Mouse (Mus musculus): ENCODE measurements around the gene Nmral1.

The Nmral1 gene

DNA sequence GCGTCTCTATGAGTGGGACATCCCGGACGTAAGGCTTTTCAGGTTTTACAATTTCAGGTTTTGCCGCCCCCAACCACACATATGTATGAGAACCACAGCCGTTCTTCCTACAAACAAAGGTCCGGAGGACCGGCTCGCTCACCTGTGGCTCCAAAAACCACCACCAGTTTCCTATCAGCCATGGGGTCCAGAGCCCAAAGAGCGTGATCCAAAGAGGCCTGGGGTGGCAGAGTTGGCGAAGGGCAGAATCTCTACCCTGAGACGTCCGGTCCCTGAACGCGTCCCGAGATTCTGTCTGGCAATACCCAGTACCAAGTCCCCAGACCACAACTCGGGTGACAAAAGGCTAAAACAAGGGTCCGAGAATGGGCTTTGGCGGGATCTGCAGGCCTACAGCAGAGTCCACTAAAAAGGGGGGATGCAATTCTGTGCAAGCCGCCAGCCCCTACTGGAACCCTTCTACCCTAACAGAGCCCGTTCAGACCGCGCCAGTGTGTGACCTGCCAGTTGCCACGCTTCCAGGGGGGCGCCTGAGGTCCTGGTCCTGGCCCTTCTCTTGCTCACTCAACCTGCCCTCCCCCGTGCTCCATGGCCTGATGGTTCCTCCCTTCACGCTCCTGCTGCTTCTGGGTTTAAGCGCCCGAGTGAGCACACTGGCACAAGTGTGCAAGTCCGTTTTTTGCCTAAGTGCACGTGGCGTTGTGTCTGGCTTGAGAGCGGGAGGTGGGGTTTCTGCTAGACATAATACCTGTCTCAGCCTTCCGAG lies at the start of gene Nmral1:
Gene Nmral1 (minus strand): TSS at position 604 of the 766 bp plus-strand sequence.
- DNase-seq (ENCODE audit: low read depth, low spot score) = peak; percentile 71

DNA sequence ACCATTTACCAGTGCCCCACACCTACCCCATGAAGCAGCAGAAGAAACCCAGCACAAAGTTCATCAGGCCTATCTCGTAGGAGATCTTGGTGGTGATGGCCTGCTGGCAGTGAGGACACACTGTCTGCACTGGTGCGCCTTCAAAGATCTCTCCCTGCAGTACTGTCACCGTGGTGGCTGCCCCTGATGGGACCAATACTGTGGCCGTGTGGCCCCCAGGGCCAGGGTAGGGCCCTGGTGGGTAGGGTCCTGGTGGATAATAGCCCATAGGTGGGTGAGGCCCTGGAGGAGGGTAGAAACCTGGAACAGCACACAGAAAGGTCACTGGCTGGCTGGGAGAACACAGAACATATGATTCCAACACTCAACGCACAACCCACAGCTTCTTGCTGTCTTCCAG lies 49.6 kb upstream of the Nmral1 start:
- no peak for DNase-seq (ENCODE audit: low read depth, low spot score)

DNA sequence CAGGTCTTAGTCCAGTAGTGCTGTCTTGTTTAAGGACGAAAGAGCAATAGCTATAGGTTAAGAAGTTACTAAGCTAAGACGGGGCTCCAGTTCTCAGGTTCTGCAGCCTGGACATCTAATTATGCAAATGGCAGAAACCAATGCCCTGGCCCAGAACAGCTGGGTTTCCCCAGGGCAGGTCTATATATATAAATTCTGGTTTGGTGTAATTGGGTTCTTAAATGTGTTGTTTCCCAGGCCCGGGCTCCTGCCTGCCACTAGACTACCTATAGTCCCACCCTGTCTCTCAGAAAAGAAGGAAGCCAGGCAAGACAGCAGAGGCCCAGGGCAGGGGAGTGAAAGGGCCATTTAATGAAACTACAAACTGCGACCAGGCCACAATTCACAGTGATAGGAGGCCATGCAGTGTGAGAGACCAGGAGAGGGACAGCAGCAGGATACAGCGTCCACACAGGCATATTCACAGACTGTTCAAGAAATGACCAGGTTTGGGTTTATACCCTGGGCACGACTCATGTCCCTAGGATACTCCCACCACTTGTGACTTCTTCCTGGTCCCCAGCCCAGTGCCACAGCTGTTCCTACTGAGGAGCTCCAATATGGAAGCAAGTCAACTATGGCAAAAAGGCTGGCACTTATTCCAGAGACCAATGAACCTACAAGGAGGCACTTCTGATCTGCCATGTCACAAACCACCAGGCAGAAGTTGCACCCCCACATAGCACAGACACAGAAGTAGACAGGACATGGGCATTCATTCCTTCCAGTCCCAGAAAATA lies 48.0 kb upstream of the Nmral1 start:
- DNase-seq (ENCODE audit: low read depth, low spot score) = no peak

DNA sequence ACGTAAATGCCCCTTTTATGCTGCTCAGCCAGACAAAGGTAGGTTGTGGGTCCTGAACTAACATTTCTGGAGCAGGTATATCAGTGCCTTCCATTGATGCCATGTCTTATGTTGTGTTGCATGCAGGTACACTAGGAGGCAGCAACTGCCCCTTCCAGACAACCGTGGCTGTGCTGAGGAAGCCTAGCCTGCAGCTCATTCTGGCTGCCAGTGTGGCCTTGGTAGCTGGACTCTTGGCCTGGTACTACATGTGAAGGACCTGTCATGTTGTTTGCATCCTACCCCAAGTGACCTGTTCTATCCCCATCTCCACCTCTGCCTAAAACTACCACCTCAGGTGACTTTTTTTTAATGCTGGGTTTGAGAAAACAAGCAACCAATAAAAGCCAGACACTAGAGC lies 46.7 kb upstream of the Nmral1 start:
- no peak for DNase-seq (ENCODE audit: low read depth, low spot score)

DNA sequence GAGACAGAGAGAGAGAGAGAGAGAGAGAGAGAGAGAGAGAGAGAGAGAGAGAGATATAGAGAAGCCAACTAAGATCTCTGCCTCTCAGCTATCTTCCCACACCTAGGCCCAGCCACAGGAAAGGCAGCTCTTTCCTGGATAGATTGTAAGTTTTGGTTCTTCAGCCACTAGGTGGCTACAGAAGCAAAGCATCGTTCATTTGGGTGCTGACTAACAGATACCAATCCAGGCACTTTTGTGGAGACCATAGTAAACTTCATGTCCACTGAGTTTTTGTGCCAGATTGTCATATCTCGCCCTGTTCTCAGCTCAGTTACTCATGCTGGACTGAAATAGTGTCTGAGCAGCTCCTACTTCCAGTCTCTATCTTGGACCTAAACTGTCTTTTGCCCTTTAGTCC lies 44.1 kb upstream of the Nmral1 start:
- peak; percentile 14 for DNase-seq (ENCODE audit: low read depth, low spot score)

DNA sequence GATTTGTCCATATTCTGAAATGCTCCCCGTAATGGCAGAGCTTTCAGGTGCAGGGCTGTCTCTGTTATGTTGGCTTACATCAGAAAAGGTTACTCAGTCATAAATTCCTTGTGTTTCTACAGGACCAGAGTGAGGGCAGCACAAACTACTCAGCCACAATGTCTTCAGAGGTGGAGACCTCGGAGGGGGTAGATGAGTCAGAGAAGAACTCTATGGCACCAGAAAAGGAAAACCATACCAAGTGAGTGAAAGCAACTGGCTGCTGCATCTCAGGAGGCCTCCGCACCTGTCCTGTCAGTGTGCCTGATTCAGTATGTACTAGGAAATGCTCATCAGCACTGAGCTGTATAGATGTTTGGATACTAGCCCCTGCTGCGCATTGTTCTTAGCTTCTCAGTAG lies 43.3 kb upstream of the Nmral1 start:
- DNase-seq (ENCODE audit: low read depth, low spot score) = no peak

DNA sequence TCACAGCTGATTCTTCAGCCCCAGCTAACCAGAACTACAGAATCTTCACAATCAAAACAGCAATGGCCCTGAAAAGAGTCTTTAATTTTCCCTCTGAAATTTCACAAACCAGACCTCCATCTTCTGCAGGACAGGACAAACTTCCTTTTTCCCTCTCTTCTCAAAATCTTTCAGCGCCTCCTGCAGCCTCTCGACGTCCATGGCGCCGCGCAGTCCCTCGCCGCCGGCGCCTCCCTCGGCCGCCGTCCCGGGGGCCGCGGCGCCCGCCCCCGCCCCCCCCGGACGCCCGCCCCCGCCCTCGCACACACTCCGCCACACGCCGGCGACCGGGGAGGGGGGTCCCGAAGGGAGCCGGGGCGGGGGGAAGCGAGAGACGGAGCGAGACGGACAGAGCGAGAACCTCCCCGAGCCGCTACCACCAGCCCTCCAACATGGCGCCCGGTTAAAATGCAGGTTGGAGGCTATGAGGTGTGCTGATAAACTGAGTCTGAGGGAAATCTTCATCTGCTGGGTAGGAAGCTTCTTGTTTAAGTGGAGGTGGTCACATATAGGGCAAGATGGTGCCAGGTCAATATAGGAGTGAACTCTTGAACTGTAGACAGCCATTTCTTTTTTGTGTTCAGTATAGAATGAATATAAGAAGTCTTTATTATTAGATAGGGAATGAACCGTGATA lies 37.6 kb upstream of the Nmral1 start:
- peak; percentile 7 for DNase-seq (ENCODE audit: low read depth, low spot score)

DNA sequence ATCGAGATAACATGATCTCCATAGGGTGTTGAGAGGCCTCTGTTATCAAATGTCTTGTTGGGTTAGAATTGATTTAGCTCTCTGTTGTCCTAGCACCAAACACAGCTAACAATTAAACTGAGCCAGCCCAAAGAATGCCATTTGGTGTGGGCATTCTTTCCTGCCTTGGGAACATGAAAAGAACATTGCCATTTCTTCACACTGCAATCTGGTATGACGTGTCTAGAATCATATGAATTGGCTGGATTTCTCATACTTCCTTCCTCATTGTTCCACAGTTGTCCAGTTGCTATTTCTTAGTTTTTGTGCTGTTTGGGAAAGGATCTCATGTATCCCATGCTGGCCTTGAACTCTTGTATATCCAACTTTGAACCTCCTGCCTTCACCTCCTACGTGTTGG lies 34.9 kb upstream of the Nmral1 start:
- DNase-seq (ENCODE audit: low read depth, low spot score) = no peak

DNA sequence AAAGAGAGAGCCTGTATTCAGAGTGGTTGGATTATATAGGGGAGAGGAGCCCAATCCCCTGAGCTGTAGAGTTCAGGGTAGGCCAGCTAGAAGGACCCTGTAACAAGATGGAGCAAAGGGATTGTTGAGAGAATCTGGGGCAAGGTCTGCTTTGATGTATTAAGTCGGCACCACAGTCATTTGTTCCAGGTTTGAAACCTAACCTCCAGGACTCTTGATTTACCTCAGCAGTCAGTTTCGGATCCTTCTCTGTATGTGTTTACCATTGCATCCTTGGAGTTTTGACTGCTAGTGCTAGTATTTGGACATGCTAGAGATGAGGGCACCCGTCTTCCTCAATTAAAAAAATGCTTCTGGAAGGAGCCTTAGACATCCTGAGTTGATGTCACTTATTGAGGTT lies 33.0 kb upstream of the Nmral1 start:
- no peak for DNase-seq (ENCODE audit: low read depth, low spot score)

DNA sequence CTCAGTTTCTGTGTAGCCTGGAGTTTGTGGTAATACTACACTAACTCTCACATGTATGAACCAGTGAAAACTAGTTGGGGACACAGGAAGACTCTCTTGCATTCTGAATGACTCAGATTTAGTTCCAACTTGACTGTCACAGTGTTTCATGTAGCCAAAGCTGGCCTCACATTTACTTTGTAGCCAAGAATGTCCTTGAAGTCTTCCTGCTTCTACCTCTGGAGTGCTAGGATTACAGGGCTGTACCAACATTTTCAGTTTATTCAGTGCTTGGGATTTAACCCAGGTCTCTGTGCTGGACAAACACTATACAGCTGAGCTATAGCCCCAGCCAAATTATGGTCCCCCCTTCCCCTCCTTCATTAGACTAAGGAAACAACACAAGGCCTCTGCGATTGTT lies 23.0 kb upstream of the Nmral1 start:
- DNase-seq (ENCODE audit: low read depth, low spot score) = no peak

DNA sequence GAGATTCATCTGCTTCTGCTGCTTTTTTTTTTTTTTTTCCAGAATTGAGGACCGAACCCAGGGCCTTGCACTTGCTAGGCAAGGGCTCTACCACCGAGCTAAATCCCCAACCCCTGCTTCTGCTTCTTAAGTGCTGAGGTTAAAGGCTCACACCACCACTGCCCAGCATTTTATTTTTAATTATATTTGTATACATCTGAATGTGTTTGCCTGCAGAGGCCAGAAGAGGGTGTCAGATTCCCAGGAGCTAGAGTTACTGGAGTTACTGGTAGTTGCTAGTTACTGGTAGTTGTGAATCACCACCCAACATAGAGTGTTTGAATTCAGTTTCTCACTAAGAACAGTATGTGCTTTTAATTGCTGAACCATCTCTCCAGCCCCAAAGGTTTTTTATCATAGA lies 20.8 kb upstream of the Nmral1 start:
- DNase-seq (ENCODE audit: low read depth, low spot score) = no peak

DNA sequence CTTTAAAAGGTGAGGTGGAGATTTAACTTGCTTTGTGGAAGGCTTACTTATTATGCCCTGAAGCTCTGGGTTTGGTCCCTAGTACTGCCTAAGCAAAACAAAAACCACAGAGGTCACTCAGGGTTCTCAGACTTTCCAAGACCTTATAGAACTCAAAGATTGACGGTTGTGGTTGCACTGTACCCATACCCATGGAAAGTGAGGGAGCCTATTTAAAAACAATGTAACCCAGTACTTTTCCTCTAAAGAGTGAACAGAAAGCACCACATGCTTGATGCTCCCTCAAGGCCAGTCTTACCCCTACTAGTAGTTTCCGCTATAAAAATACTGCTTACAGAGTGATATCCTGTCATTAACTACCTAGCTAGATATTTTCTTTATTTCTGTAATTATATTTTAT lies 17.1 kb upstream of the Nmral1 start:
- no peak for DNase-seq (ENCODE audit: low read depth, low spot score)

DNA sequence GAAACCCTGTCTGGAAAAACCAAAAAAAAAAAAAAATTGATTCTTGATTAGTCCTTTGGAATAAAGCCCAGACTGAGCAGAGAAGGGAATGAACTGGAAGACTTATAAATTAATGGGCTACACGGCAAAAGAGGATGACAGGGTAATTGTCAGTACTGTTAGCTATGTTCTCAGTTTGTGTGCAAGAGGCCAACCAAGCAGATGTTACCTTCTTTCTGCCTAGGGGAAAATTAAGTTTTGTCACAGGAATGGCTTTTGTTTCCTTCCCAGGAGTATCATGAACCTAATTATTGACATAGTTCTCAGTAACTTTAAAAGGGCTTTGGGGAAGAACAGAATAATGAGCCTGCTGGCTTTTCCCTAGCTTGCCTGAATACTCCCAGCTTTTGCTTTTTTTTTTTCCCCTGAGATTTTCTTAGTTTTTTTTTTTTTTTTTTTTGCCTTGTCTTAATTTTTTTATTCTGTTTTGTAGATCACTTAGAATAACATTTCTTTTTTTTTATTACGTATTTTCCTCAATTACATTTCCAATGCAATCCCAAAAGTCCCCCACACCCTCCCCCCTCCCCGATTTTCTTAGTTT lies 11.7 kb upstream of the Nmral1 start:
- DNase-seq (ENCODE audit: low read depth, low spot score) = no peak

DNA sequence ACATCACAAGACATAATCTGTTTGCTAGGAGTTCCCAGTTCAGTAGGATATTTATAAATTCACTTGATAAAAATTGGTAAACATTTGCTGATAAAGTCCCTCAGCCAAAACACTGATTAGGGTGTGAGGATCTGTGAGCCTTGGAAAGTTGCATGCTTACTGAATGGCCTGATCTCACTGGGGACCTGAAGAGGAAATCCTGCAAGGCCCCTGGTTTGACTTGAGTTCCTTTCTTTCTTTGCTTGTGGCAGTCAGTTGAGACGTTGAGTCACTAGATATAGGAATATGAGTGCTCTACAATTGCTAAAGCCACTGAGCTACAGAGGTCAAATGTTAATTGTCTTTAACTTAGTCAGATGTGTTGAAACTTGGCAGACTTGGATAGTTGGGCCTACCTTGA lies 8.8 kb upstream of the Nmral1 start:
- no peak for DNase-seq (ENCODE audit: low read depth, low spot score)

DNA sequence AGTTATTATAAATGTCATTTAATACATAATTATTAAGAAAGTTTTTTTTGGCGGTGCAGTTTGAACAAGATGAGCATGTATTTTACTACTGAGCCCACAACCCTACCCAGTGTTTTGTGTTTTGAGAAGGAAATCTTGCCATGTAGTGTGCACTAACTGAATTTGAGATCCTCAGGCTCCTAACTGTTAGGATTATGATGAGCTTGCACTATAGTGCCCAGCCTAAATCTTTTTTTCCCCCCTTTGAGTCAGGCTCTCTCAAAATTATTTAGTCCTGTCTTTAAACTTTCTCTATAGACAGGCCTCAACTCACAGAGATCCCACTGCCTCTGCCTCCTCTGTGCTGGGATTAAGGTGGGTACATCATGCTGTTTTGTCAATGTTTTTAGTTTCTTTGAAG lies 8.4 kb upstream of the Nmral1 start:
- DNase-seq (ENCODE audit: low read depth, low spot score) = no peak

DNA sequence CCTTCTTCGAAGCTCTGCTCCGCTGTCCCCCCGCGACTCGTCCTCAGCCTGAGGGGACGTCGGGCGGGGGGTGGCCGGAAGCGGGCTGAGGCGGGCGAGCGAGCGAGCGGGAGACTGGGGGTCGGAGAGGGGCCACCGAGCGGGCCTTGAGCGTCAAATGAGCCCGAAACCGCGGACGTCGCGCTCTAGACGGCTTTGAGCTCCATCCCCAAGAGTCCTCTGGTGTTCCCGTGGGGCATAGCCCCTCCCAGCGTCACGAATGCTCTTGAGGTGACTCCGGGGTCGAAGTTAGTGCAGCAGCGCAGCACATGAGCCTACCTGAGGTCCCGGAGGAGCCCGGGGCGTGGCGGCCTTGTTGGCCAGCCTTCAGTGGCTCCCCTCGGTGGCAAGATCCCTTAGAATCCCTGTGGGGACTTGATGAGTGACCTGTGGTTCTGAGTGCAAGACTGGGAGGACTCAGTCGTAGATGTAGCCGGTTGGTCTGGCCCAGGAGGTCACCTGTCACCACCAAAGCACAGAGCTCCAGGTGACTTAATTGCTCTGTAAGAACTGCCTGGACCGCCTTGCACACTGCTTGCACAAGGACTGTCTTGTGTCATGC lies 7.5 kb upstream of the Nmral1 start:
- no peak for DNase-seq (ENCODE audit: low read depth, low spot score)

DNA sequence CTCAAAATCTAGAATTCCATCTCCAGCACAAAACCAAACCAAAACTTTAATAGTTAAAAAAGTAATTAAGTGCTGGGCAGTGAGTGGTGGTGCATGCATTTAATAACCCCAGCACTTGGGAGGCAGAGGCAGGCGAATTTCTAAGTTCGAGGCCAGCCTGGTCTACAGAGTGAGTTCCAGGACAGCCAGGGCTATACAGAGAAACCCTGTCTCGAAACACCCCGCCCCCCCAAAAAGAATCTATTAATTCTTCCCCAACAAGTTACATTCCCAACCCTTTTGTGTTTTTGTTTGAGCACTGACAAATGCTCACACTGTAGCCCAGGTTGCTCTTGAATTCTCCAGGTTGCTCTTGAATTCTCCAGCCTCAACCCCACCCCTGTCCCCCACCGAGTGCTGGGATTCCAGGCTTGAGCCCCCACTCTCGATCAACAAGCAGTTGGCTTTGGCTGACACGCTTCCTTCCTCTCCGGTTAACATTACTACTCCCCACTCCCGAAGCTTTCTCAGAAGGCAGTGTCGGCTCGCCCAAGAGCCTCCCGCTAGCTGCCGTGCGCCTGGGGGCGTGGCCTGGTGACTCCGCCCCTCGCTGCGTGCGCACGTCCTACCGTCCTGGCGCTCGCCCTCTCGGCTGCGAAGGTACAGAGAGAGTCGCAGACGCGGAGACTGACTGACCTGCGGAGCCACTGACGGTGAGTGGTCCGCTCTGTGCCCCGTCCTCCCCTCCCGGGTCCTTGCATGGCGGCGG lies 6.8 kb upstream of the Nmral1 start, which contains the start of gene Hmox2:
Gene Hmox2 (plus strand): TSS at position 582 of the 748 bp plus-strand sequence.
- DNase-seq (ENCODE audit: low read depth, low spot score) = peak; percentile 89

DNA sequence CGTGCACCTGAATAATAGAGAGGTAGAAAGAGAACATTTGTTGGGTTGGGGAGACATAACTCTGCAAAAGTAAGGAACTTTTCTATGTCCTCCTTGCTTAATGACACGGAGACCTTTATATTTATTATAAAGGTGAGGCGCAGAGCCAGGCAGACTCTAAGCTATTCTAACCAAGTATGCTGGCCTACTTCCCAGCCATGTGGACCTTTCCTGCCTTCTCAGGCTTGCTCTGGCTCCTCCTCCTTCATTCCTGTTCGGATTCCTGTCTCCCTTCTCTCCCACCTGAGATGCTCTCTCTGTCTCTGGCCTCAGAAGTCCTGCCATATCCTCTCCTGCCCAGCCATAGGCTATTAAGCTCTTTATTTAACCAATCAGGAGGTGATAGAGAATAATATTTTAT lies 6.1 kb upstream of the Nmral1 start:
- no peak for DNase-seq (ENCODE audit: low read depth, low spot score)

DNA sequence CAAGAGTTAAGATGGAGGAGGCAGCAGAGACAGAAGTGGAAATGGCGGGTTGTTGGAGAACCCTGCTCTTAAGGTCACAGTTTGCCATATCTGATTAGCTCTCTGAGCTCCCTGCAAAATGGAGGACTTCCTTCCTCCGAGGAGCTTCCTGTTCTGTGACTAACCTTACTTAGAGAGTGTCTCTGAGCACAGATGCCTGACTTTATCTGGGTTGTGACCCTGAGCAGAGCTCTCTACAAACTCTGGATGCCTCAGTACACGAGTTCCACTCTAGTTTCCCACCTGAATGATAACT lies 3.7 kb upstream of the Nmral1 start:
- DNase-seq (ENCODE audit: low read depth, low spot score) = no peak

DNA sequence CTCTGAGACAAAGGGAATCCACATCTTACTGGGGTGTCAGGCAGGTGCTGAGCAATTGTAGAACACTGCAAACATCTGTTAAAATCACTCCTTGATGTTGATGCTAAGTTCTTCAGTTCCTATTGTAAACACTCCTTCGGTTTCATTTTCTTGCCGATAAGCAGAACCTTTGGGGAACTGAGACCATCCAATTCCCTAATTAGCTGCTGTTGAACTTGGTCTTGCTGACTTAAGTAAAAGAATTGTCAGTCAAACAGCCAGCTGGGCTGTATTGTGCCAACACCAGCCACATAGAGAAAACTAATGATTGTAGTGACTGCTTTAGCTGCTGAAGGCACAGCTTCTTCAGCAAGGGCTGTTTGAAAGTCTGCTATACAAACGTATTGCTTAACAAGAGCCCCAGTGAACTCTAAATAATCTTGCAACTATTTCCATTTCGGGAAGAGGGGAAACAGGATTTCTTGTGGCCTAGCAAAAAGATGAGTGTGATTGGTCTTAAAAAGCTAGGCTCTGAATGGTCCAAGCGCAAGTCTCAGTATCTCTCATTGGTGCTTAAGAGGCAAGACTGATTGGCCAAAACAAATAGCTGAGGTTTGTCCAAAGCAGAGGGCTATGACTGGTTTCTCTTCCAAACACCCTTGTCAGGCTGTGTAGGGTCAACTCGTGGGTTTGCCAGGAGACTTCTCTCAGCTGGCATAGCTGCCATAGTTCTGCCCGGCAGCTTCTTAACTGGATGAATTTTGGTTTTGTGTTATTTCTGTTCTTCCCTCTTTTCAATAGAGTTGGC lies 3.2 kb upstream of the Nmral1 start:
- DNase-seq (ENCODE audit: low read depth, low spot score) = no peak

Data from embryo, embryonic 11.5 days (tissue).